Mouse (Mus musculus) neural tube, embryonic 13.5 days (tissue): ENCODE results near the gene Tcte1. TPM values are rescaled to one million over a fixed set of nuclear protein-coding genes. Genes with fewer than 3 reads are reported as not detected.

Experiments used
- ATAC-seq: fragments of 200-750 bp; cut with Nextera tagmentation; 2 replicates; pipeline ENCODE4 v1.8.0; 2017; ENCODE audit warnings: low read depth, mild to moderate bottlenecking, moderate TSS enrichment, moderate library complexity
- H3K27ac ChIP-seq: fragments of 300-500 bp; sonication (generic); replicated peaks from 2 replicates; pipeline ENCODE4 v1.5.1; 2015; ENCODE audit warnings: moderate library complexity, mild to moderate bottlenecking, inconsistent platforms
- H3K27me3 ChIP-seq: fragments of 300-500 bp; sonication (generic); 2 replicates; pipeline ENCODE4 v1.6.1; 2015; ENCODE audit warnings: mild to moderate bottlenecking, inconsistent platforms
- H3K36me3 ChIP-seq: fragments of 300-500 bp; sonication (generic); 2 replicates; pipeline ENCODE4 v1.6.1; 2015; ENCODE audit warnings: mild to moderate bottlenecking, inconsistent platforms
- H3K4me1 ChIP-seq: fragments of 300-500 bp; sonication (generic); replicated peaks from 2 replicates; pipeline ENCODE4 v1.6.1; 2015; ENCODE audit warnings: inconsistent platforms
- H3K4me2 ChIP-seq: fragments of 300-500 bp; sonication (generic); 2 replicates; pipeline ENCODE4 v1.6.1; 2015; ENCODE audit warnings: inconsistent platforms, mild to moderate bottlenecking, moderate library complexity
- H3K4me3 ChIP-seq: fragments of 300-500 bp; sonication (generic); 2 replicates; pipeline ENCODE4 v1.5.1; 2015; ENCODE audit warnings: mild to moderate bottlenecking, inconsistent platforms
- H3K9ac ChIP-seq: fragments of 300-500 bp; sonication (generic); 2 replicates; pipeline ENCODE4 v1.6.1; 2015; ENCODE audit warnings: moderate library complexity, mild to moderate bottlenecking, inconsistent platforms
- H3K9me3 ChIP-seq: fragments of 300-500 bp; sonication (generic); 2 replicates; pipeline ENCODE4 v1.6.1; 2016; ENCODE audit warnings: inconsistent platforms
- WGBS: fragments of 180-500 bp; shearing (Covaris S2); methylation state at CpG from one replicate; pipeline ENCODE4 v1.1.7; 2015; 5-methylcytosine and 5-hydroxymethylcytosine counted together
- polyA plus RNA-seq: library from polyadenylated mRNA; unstranded; fragments of >200 nt; fragmentation: Nextera tagmentation; extraction: Ambion mirVana; gene quantifications from 2 replicates; pipeline ENCODE4 v1.2.1, GENCODE M21; 2015

The Tcte1 gene
- polyA plus RNA-seq, result 3.3 and 3.6 TPM in 2 replicates

- Histone ChIP-seq H3K4me2 (peak within 1 kb of the TSS; percentile 66), H3K4me1 (peaks cover 12% of the 10 kb centered on the region), H3K9ac (peak within 1 kb of the TSS; percentile 71), H3K36me3 (peaks cover 29% of the 10 kb centered on the region; the same call in 1 of the 2 replicates), H3K9me3 (no peaks in the 10 kb centered on the region), H3K4me3 (peak within 1 kb of the TSS; percentile 38), H3K27me3 (peaks cover 28% of the 10 kb centered on the region), H3K27ac (no peak within 1 kb of the TSS)
- under 1% methylated on average over 21 of the region's 21 CpGs for WGBS
- peak; percentile 83 for ATAC-seq
These were observed at the start of gene Tcte1 for GRCm38 (mm10) chr17:45523263-45523662. Tcte1 (plus strand) TSS chr17:45523434.

GRCm38 (mm10) chr17:45473667-45474066 is 49.6 kb upstream of the Tcte1 start:
- no peak for ATAC-seq
- H3K4me2 ChIP-seq, result no peak overlapping the region
- H3K27ac ChIP-seq, result no peak overlapping the region
- H3K4me1 ChIP-seq, result peaks cover 14% of the 10 kb centered on the region
- no peak overlapping the region for H3K4me3 ChIP-seq
- H3K27me3 ChIP-seq, result peaks cover 29% of the 10 kb centered on the region
- WGBS, result 74% methylated on average over 6 of the region's 6 CpGs
- H3K9ac ChIP-seq, result no peak overlapping the region
- H3K9me3 ChIP-seq, result no peaks in the 10 kb centered on the region
- no peaks in the 10 kb centered on the region for H3K36me3 ChIP-seq

- peak overlapping the region; percentile 66; the same call in 1 of the 2 replicates for H3K9ac ChIP-seq
These were observed 49.1 kb upstream of the Tcte1 start for GRCm38 (mm10) chr17:45474146-45474545.

GRCm38 (mm10) chr17:45474669-45475465 is 48.4 kb upstream of the Tcte1 start, which contains the start of gene Spats1:
Spats1 (minus strand) TSS chr17:45475415.
- H3K4me1 ChIP-seq, result peaks cover 14% of the 10 kb centered on the region
- H3K27ac ChIP-seq, result peak within 1 kb of the TSS; percentile 59; the same call in 1 of the 2 replicates
- WGBS, result 5% methylated on average over 30 of the region's 30 CpGs

More at GRCm38 (mm10) chr17:45474146-45474545, 49.1 kb upstream of the Tcte1 start:
- peak; percentile 48; the same call in 1 of the 2 replicates for ATAC-seq
- Histone ChIP-seq H3K36me3 (no peaks in the 10 kb centered on the region), H3K27me3 (peaks cover 29% of the 10 kb centered on the region), H3K4me3 (peak overlapping the region; percentile 43), H3K27ac (no peak overlapping the region), H3K9me3 (no peaks in the 10 kb centered on the region), H3K4me1 (peaks cover 14% of the 10 kb centered on the region), H3K4me2 (peak overlapping the region; percentile 69)
- WGBS, result 71% methylated on average over 8 of the region's 8 CpGs

GRCm38 (mm10) chr17:45478234-45478825 is 44.9 kb upstream of the Tcte1 start:
- Histone ChIP-seq H3K27ac (no peak overlapping the region), H3K9ac (no peak overlapping the region), H3K9me3 (peaks cover 5% of the 10 kb centered on the region; the same call in 1 of the 2 replicates), H3K36me3 (no peaks in the 10 kb centered on the region), H3K4me3 (no peak overlapping the region), H3K4me2 (no peak overlapping the region), H3K4me1 (peaks cover 14% of the 10 kb centered on the region), H3K27me3 (peaks cover 25% of the 10 kb centered on the region)
- ATAC-seq, result no peak; the same call in 1 of the 2 replicates
- 19% methylated on average over 12 of the region's 12 CpGs for WGBS

More at GRCm38 (mm10) chr17:45474669-45475465, 48.4 kb upstream of the Tcte1 start, which contains the start of gene Spats1:
- peak within 1 kb of the TSS; percentile 69 for H3K4me2 ChIP-seq
- peak within 1 kb of the TSS; percentile 66 for H3K9ac ChIP-seq
- peak; percentile 84 for ATAC-seq
- H3K4me3 ChIP-seq, result peak within 1 kb of the TSS; percentile 43
- peaks cover 29% of the 10 kb centered on the region for H3K27me3 ChIP-seq
- no peaks in the 10 kb centered on the region for H3K9me3 ChIP-seq
- H3K36me3 ChIP-seq, result no peaks in the 10 kb centered on the region

- 0 out of 2 replicates have a peak, but pooled peaks cover 4% of the 10 kb centered on the region for H3K4me1 ChIP-seq
- no peak overlapping the region for H3K27ac ChIP-seq
- no peak for ATAC-seq
- H3K4me3 ChIP-seq, result no peak overlapping the region
- 22% methylated on average over 2 of the region's 2 CpGs for WGBS
- no peak overlapping the region for H3K9ac ChIP-seq
- H3K9me3 ChIP-seq, result peaks cover 5% of the 10 kb centered on the region; the same call in 1 of the 2 replicates
- peaks cover 22% of the 10 kb centered on the region for H3K27me3 ChIP-seq
- H3K4me2 ChIP-seq, result no peak overlapping the region
- no peaks in the 10 kb centered on the region for H3K36me3 ChIP-seq
These were observed 42.8 kb upstream of the Tcte1 start for GRCm38 (mm10) chr17:45480429-45480828.

- H3K9ac ChIP-seq, result no peak overlapping the region
- H3K27ac ChIP-seq, result no peak overlapping the region
- 0 out of 2 replicates have a peak, but pooled peaks cover 5% of the 10 kb centered on the region for H3K27me3 ChIP-seq
- no peaks in the 10 kb centered on the region for H3K36me3 ChIP-seq
- peaks cover 5% of the 10 kb centered on the region; the same call in 1 of the 2 replicates for H3K9me3 ChIP-seq
- no peak overlapping the region for H3K4me2 ChIP-seq
- 89% methylated on average over 7 of the region's 7 CpGs for WGBS
- no peak overlapping the region for H3K4me3 ChIP-seq
- H3K4me1 ChIP-seq, result 0 out of 2 replicates have a peak, but pooled peaks cover 4% of the 10 kb centered on the region
- no peak for ATAC-seq
These were observed 37.7 kb upstream of the Tcte1 start for GRCm38 (mm10) chr17:45485581-45485980.

- Histone ChIP-seq H3K27me3 (0 out of 2 replicates have a peak, but pooled peaks cover 5% of the 10 kb centered on the region), H3K9me3 (no peaks in the 10 kb centered on the region), H3K4me3 (no peak overlapping the region), H3K4me2 (no peak overlapping the region), H3K9ac (no peak overlapping the region), H3K36me3 (no peaks in the 10 kb centered on the region), H3K27ac (no peak overlapping the region), H3K4me1 (0 out of 2 replicates have a peak, but pooled peaks cover 4% of the 10 kb centered on the region)
- no peak for ATAC-seq
- WGBS, result 20% methylated on average over 5 of the region's 5 CpGs
These were observed 36.0 kb upstream of the Tcte1 start for GRCm38 (mm10) chr17:45487216-45487615.

GRCm38 (mm10) chr17:45488321-45489254 is 34.6 kb upstream of the Tcte1 start:
- 0 out of 2 replicates have a peak, but pooled peaks cover 5% of the 10 kb centered on the region for H3K27me3 ChIP-seq
- no peak overlapping the region for H3K4me3 ChIP-seq
- H3K9me3 ChIP-seq, result no peaks in the 10 kb centered on the region
- no peak for ATAC-seq
- no peak overlapping the region for H3K27ac ChIP-seq
- 87% methylated on average over 23 of the region's 23 CpGs for WGBS
- H3K4me1 ChIP-seq, result 0 out of 2 replicates have a peak, but pooled peaks cover 4% of the 10 kb centered on the region
- no peaks in the 10 kb centered on the region for H3K36me3 ChIP-seq
- H3K4me2 ChIP-seq, result no peak overlapping the region
- H3K9ac ChIP-seq, result no peak overlapping the region

GRCm38 (mm10) chr17:45489736-45490135 is 33.5 kb upstream of the Tcte1 start:
- H3K36me3 ChIP-seq, result no peaks in the 10 kb centered on the region
- ATAC-seq, result no peak
- 0 out of 2 replicates have a peak, but pooled peaks cover 5% of the 10 kb centered on the region for H3K27me3 ChIP-seq
- H3K9ac ChIP-seq, result no peak overlapping the region
- H3K4me3 ChIP-seq, result no peak overlapping the region
- 0 out of 2 replicates have a peak, but pooled peaks cover 4% of the 10 kb centered on the region for H3K4me1 ChIP-seq
- H3K27ac ChIP-seq, result no peak overlapping the region
- H3K4me2 ChIP-seq, result no peak overlapping the region
- WGBS, result 82% methylated on average over 6 of the region's 6 CpGs
- H3K9me3 ChIP-seq, result no peaks in the 10 kb centered on the region

- no peaks in the 10 kb centered on the region for H3K36me3 ChIP-seq
- no peak overlapping the region for H3K27ac ChIP-seq
- H3K4me3 ChIP-seq, result no peak overlapping the region
- H3K4me1 ChIP-seq, result 0 out of 2 replicates have a peak, but pooled peaks cover 4% of the 10 kb centered on the region
- no peak overlapping the region for H3K4me2 ChIP-seq
- 0 out of 2 replicates have a peak, but pooled peaks cover 5% of the 10 kb centered on the region for H3K27me3 ChIP-seq
- H3K9me3 ChIP-seq, result no peaks in the 10 kb centered on the region
- no peak overlapping the region for H3K9ac ChIP-seq
- no peak for ATAC-seq
- WGBS, result 73% methylated on average over 13 of the region's 13 CpGs
These were observed 32.6 kb upstream of the Tcte1 start for GRCm38 (mm10) chr17:45490532-45491154.
